Mouse (Mus musculus): ENCODE measurements around the gene Rdh16f1. TPM values are rescaled to one million over a fixed set of nuclear protein-coding genes. Genes with fewer than 3 reads are reported as not detected.
"Not testable (repeated sequence)": the region's sequence is repeated elsewhere in the genome, so short reads cannot be mapped to it uniquely, and the experiment has no call there.

Gene Rdh16f1
- total RNA-seq, 2 experiments from 2014 or later, result not detected

- ATAC-seq (ENCODE audit: poor library complexity, severe bottlenecking), result peak; percentile 47; the same call in 1 of the 2 replicates
Measured at GRCm38 (mm10) chr10:127825386-127825785, 65.8 kb downstream of the Rdh16f1 start.

DNA sequence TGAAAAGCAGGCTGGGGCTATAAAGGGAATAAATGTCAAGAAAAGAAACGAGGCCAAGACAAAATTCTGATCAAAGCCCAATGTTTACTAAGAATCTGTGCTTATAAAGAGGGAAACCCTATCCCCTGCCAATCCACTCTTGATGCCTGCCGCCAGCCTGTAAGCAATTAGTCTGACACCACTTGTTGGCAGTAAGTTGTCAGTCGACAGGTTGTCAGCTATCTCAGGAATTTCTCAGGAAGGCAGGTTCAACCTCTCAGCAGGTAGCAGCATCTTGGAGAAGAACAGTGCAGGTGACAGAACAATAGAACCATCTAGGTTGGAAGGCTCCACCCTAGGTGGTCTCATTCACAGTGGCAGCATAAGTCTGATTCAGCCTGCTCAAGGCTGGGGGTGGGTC, 69.5 kb downstream of the Rdh16f1 start:
- no peak for ATAC-seq (ENCODE audit: poor library complexity, severe bottlenecking)

- ATAC-seq (ENCODE audit: poor library complexity, severe bottlenecking), result not testable (repeated sequence)
Measured at GRCm38 (mm10) chr10:127834186-127834585, 74.6 kb downstream of the Rdh16f1 start.

- ATAC-seq (ENCODE audit: poor library complexity, severe bottlenecking), result no peak
Measured at GRCm38 (mm10) chr10:127835292-127835691, 75.7 kb downstream of the Rdh16f1 start.

GRCm38 (mm10) chr10:127837793-127838192, 78.2 kb downstream of the Rdh16f1 start:
- ATAC-seq (ENCODE audit: poor library complexity, severe bottlenecking), result not testable (repeated sequence)

DNA sequence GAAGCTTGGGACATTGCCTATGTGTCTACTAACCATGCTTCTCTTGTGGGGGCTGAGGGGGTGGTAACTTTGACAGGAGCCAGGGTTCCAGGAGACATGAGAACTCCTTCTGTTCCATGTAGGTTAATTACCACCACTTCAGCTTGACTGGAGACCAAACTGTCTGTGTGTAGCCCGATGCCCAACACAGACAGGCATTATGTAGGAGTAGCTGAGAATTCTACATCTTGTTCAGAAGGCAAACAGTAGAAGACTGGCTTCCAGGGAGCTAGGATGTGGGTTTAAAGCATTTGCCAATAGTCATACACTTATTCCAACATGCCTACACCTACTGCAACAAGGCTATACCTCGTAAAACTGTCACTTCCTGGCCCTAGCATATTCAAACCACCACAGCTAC, 79.0 kb downstream of the Rdh16f1 start:
- ATAC-seq (ENCODE audit: poor library complexity, severe bottlenecking), result no peak

- ATAC-seq (ENCODE audit: poor library complexity, severe bottlenecking), result no peak
Measured at GRCm38 (mm10) chr10:127840776-127841175, 81.2 kb downstream of the Rdh16f1 start.

Other genes starting within 250 kb of the Rdh16f1 start
- gene Ndufa4l2, start 244.8 kb upstream of the Rdh16f1 start, total RNA-seq (2015), result not detected in 2 replicates
- gene Ndufa4l2, start 244.8 kb upstream of the Rdh16f1 start, total RNA-seq (2017), result not detected in 2 replicates
- 31.3 and 31.9 TPM in 2 replicates for gene Shmt2, start 237.3 kb upstream of the Rdh16f1 start, total RNA-seq (2015)
- gene Shmt2, start 237.3 kb upstream of the Rdh16f1 start, total RNA-seq (2017), result 27.8 and 33.1 TPM in 2 replicates
- not detected in 2 replicates for gene Nxph4, start 225.2 kb upstream of the Rdh16f1 start, total RNA-seq (2015)
- not detected in 2 replicates for gene Nxph4, start 225.2 kb upstream of the Rdh16f1 start, total RNA-seq (2017)
- gene Lrp1, start 138.6 kb upstream of the Rdh16f1 start, total RNA-seq (2015), result 85.5 and 104 TPM in 2 replicates
- gene Lrp1, start 138.6 kb upstream of the Rdh16f1 start, total RNA-seq (2017), result 62.4 and 72.2 TPM in 2 replicates
- 82.5 and 89.6 TPM in 2 replicates for gene Stat6, start 116.8 kb upstream of the Rdh16f1 start, total RNA-seq (2015)
- 120 and 128 TPM in 2 replicates for gene Stat6, start 116.8 kb upstream of the Rdh16f1 start, total RNA-seq (2017)
- gene Nemp1, start 92.9 kb upstream of the Rdh16f1 start, total RNA-seq (2015), result 15.2 and 18.4 TPM in 2 replicates
- gene Nemp1, start 92.9 kb upstream of the Rdh16f1 start, total RNA-seq (2017), result 17.0 and 17.5 TPM in 2 replicates
- 2.0 and 2.6 TPM in 2 replicates for gene Nab2, start 91.2 kb upstream of the Rdh16f1 start, total RNA-seq (2015)
- gene Nab2, start 91.2 kb upstream of the Rdh16f1 start, total RNA-seq (2017), result 2.3 and 2.4 TPM in 2 replicates
- 0.16 TPM in 1 of 2 replicates, not detected in the other for gene Myo1a, start 54.6 kb upstream of the Rdh16f1 start, total RNA-seq (2015)
- gene Myo1a, start 54.6 kb upstream of the Rdh16f1 start, total RNA-seq (2017), result 0.20 TPM in 1 of 2 replicates, not detected in the other
- 1.1 and 1.8 TPM in 2 replicates for gene Tac2, start 35.3 kb upstream of the Rdh16f1 start, total RNA-seq (2015)
- gene Tac2, start 35.3 kb upstream of the Rdh16f1 start, total RNA-seq (2017), result 0.37 and 0.51 TPM in 2 replicates
- 3.3 and 5.1 TPM in 2 replicates for gene Zbtb39, start 20.2 kb upstream of the Rdh16f1 start, total RNA-seq (2015)
- 3.2 and 4.3 TPM in 2 replicates for gene Zbtb39, start 20.2 kb upstream of the Rdh16f1 start, total RNA-seq (2017)
- not detected in 2 replicates for gene Gpr182, start 8.1 kb upstream of the Rdh16f1 start, total RNA-seq (2015)
- gene Gpr182, start 8.1 kb upstream of the Rdh16f1 start, total RNA-seq (2017), result 0.11 TPM in 1 of 2 replicates, not detected in the other
- not detected in 2 replicates for gene Rdh1, start 66 bp upstream of the Rdh16f1 start, total RNA-seq (2015)
- not detected in 2 replicates for gene Rdh1, start 66 bp upstream of the Rdh16f1 start, total RNA-seq (2017)
- gene Rdh9, start 16.6 kb downstream of the Rdh16f1 start, total RNA-seq (2015), result not detected in 2 replicates
- not detected in 2 replicates for gene Rdh9, start 16.6 kb downstream of the Rdh16f1 start, total RNA-seq (2017)
- gene Rdh16, start 41.4 kb downstream of the Rdh16f1 start, total RNA-seq (2015), result not detected in 2 replicates
- not detected in 2 replicates for gene Rdh16, start 41.4 kb downstream of the Rdh16f1 start, total RNA-seq (2017)
- gene Rdh19, start 90.1 kb downstream of the Rdh16f1 start, total RNA-seq (2015), result not detected in 2 replicates
- gene Rdh19, start 90.1 kb downstream of the Rdh16f1 start, total RNA-seq (2017), result not detected in 2 replicates
- not detected in 2 replicates for gene Rdh16f2, start 106.7 kb downstream of the Rdh16f1 start, total RNA-seq (2015)
- gene Rdh16f2, start 106.7 kb downstream of the Rdh16f1 start, total RNA-seq (2017), result not detected in 2 replicates
- gene Rdh7, start 129.0 kb downstream of the Rdh16f1 start, total RNA-seq (2015), result not detected in 2 replicates
- gene Rdh7, start 129.0 kb downstream of the Rdh16f1 start, total RNA-seq (2017), result not detected in 2 replicates
- gene Sdr9c7, start 138.7 kb downstream of the Rdh16f1 start, total RNA-seq (2015), result not detected in 2 replicates
- not detected in 2 replicates for gene Sdr9c7, start 138.7 kb downstream of the Rdh16f1 start, total RNA-seq (2017)
- gene Hsd17b6, start 247.8 kb downstream of the Rdh16f1 start, total RNA-seq (2015), result not detected in 2 replicates
- not detected in 2 replicates for gene Hsd17b6, start 247.8 kb downstream of the Rdh16f1 start, total RNA-seq (2017)